Mouse (Mus musculus) duodenum, adult 2 months (tissue): ENCODE measurements around the gene Ankrd55. TPM values are rescaled to one million over a fixed set of nuclear protein-coding genes. Genes with fewer than 3 reads are reported as not detected.

Experiments
- polyA plus RNA-seq: library from polyadenylated mRNA; depleted of rRNA; stranded (reverse); fragments of >200 nt; gene quantifications from 2 replicates; pipeline ENCODE4 v1.2.3, GENCODE M21; 2012; ENCODE audit warnings: low replicate concordance; rRNA removed

Ankrd55 gene
- polyA plus RNA-seq: 0.08 and 0.16 TPM in 2 replicates

GRCm38 (mm10) chr13:112288225-112289178 is at the start of gene Ankrd55:
Gene Ankrd55, plus strand, starts transcription at chr13:112288451.

Other genes with a start within 250 kb of the Ankrd55 start
- 4.4 and 6.9 TPM in 2 replicates for gene Il6st, start 175.6 kb downstream of the Ankrd55 start, polyA plus RNA-seq